In genomic region chr10:13963908-13964500, GRCm38 (mm10) we compare ENCODE assay signal across 7 mouse cellular contexts. TPM values are rescaled to one million over a fixed set of nuclear protein-coding genes. Genes with fewer than 3 reads are reported as not detected.
DNase-seq lines count a peak whose midpoint lies in the region; ATAC-seq and TF ChIP-seq lines count a peak whose summit lies in the region.

No protein-coding gene starts in this region.

- no peak for TF ChIP-seq CTCF in lung, adult 2 months (IDR thresholded peaks at IDR 0.05; ENCODE audit: insufficient read depth, low read length)

- TF ChIP-seq POLR2A in lung, adult 2 months (IDR thresholded peaks at IDR 0.05; ENCODE audit: borderline replicate concordance, extremely low read depth, low read depth, low read length) = no peak

- H3K27ac ChIP-seq in embryonic facial prominence, embryonic 13.5 days = no peak overlapping the region
- no peak overlapping the region for H3K27ac ChIP-seq in intestine, embryonic 15.5 days
- H3K27ac ChIP-seq in neural tube, embryonic 13.5 days (replicated peaks) = peak overlapping the region; percentile 99; the same call in 1 of the 2 replicates

- no peaks in the 10 kb centered on the region for H3K4me1 ChIP-seq in lung, adult 2 months (ENCODE audit: control insufficient read depth, insufficient read depth, low read length)
- peaks cover 6% of the 10 kb centered on the region for H3K4me1 ChIP-seq in embryonic facial prominence, embryonic 13.5 days
- peaks cover 4% of the 10 kb centered on the region; the same call in 1 of the 2 replicates for H3K4me1 ChIP-seq in intestine, embryonic 15.5 days (replicated peaks)
- peaks cover 11% of the 10 kb centered on the region for H3K4me1 ChIP-seq in neural tube, embryonic 13.5 days (replicated peaks)

- peak overlapping the region; percentile 99 for H3K4me2 ChIP-seq in embryonic facial prominence, embryonic 13.5 days
- H3K4me2 ChIP-seq in intestine, embryonic 15.5 days (replicated peaks) = peak overlapping the region; percentile 79
- H3K4me2 ChIP-seq in neural tube, embryonic 13.5 days = peak overlapping the region; percentile 98

- intact Hi-C loops in left cerebral cortex, postnatal 36 days (cut with DNase I) = loop anchor here (2.0 to 10.0 kb wide), 2 partner anchors 411 to 421 kb away; partner anchors contain the start of genes Adat2 and Pex3

- peak overlapping the region; percentile 93 for H3K4me3 ChIP-seq in lung, adult 2 months (replicated peaks; ENCODE audit: extremely low read depth, low read depth, low read length)
- H3K4me3 ChIP-seq in embryonic facial prominence, embryonic 13.5 days = peak overlapping the region; percentile 78
- H3K4me3 ChIP-seq in intestine, embryonic 15.5 days (replicated peaks) = peak overlapping the region; percentile 86
- peak overlapping the region; percentile 84 for H3K4me3 ChIP-seq in neural tube, embryonic 13.5 days

- H3K9me3 ChIP-seq in embryonic facial prominence, embryonic 13.5 days = no peaks in the 10 kb centered on the region
- H3K9me3 ChIP-seq in intestine, embryonic 15.5 days = no peaks in the 10 kb centered on the region
- no peaks in the 10 kb centered on the region for H3K9me3 ChIP-seq in neural tube, embryonic 13.5 days

- DNase-seq in lung, adult 2 months = no peak
- DNase-seq in lung, postnatal 36 days = no peak
- no peak for DNase-seq in left cerebral cortex, postnatal 36 days (ENCODE audit: low spot score in 2 of 2)
- no peak for DNase-seq in kidney, postnatal 36 days

- no peaks in the 10 kb centered on the region for H3K36me3 ChIP-seq in embryonic facial prominence, embryonic 13.5 days
- no peaks in the 10 kb centered on the region for H3K36me3 ChIP-seq in intestine, embryonic 15.5 days
- H3K36me3 ChIP-seq in neural tube, embryonic 13.5 days = no peaks in the 10 kb centered on the region

- no peak for ATAC-seq in embryonic facial prominence, embryonic 13.5 days (ENCODE audit: insufficient number of reproducible peaks, insufficient read depth, low FRiP score, low TSS enrichment, low read depth)
- ATAC-seq in intestine, embryonic 15.5 days = no peak
- no peak for ATAC-seq in neural tube, embryonic 13.5 days (ENCODE audit: low read depth)

- WGBS in lung, adult 2 months = 4% methylated on average over 8 of the region's 8 CpGs
- 8% methylated on average over 8 of the region's 8 CpGs for WGBS in embryonic facial prominence, embryonic 13.5 days
- 9% methylated on average over 8 of the region's 8 CpGs for WGBS in intestine, embryonic 15.5 days
- 9% methylated on average over 8 of the region's 8 CpGs for WGBS in neural tube, embryonic 13.5 days

- H3K9ac ChIP-seq in embryonic facial prominence, embryonic 13.5 days = peak overlapping the region; percentile 87; the same call in 1 of the 2 replicates
- no peak overlapping the region for H3K9ac ChIP-seq in intestine, embryonic 15.5 days
- peak overlapping the region; percentile 94 for H3K9ac ChIP-seq in neural tube, embryonic 13.5 days

- peaks cover 17% of the 10 kb centered on the region for H3K27me3 ChIP-seq in embryonic facial prominence, embryonic 13.5 days
- no peaks in the 10 kb centered on the region for H3K27me3 ChIP-seq in intestine, embryonic 15.5 days (replicated peaks)
- H3K27me3 ChIP-seq in neural tube, embryonic 13.5 days = no peaks in the 10 kb centered on the region; the same call in 1 of the 2 replicates

RNA-seq across cellular contexts. Expression of gene Hivep2, which starts 1.9 kb away (rescaled TPM):
- polyA plus RNA-seq in lung, adult 2 months (2012; rRNA removed) = 7.9 and 11.0 TPM in 2 replicates
- 7.3 and 7.7 TPM in 2 replicates for polyA plus RNA-seq in embryonic facial prominence, embryonic 13.5 days (2015; fragmentation: Nextera tagmentation; extraction: Ambion mirVana)
- 3.6 and 5.2 TPM in 2 replicates for polyA plus RNA-seq in intestine, embryonic 15.5 days (2015; fragmentation: Nextera tagmentation; extraction: Ambion mirVana)
- 8.6 and 9.5 TPM in 2 replicates for polyA plus RNA-seq in neural tube, embryonic 13.5 days (2015; fragmentation: Nextera tagmentation; extraction: Ambion mirVana)
- 100 to 1,000 TPM; 250 to 257 TPM for total RNA-seq in left cerebral cortex, postnatal 36 days (2021)
